Mouse (Mus musculus) neural tube, embryonic 11.5 days (tissue): Measurements from ENCODE around the gene Camk2d. TPM values are rescaled to one million over a fixed set of nuclear protein-coding genes. Genes with fewer than 3 reads are reported as not detected.

ENCODE experiments used
- ATAC-seq: fragments of 200-750 bp; cut with Nextera tagmentation; 2 replicates; pipeline ENCODE4 v1.8.0; 2017; ENCODE audit warnings: moderate number of reproducible peaks, mild to moderate bottlenecking, moderate TSS enrichment, moderate library complexity; ENCODE audit not compliant: insufficient read depth, low FRiP score, low TSS enrichment
- DNase-seq: peaks from one replicate; pipeline ENCODE4 v3.0.0-alpha.2; 2015; ENCODE audit warnings: low spot score
- H3K27ac ChIP-seq: fragments of 300-500 bp; sonication (generic); 2 replicates; pipeline ENCODE4 v1.5.1; 2014; ENCODE audit warnings: low read depth, mild to moderate bottlenecking, low read length
- H3K27me3 ChIP-seq: fragments of 300-500 bp; sonication (generic); 2 replicates; pipeline ENCODE4 v1.6.1; 2014; ENCODE audit warnings: mild to moderate bottlenecking, low read length, mixed read lengths; ENCODE audit not compliant: control insufficient read depth, insufficient read depth
- H3K36me3 ChIP-seq: fragments of 300-500 bp; sonication (generic); 2 replicates; pipeline ENCODE4 v1.6.1; 2014; ENCODE audit warnings: mild to moderate bottlenecking, low read length, moderate library complexity, mixed read lengths; ENCODE audit not compliant: control insufficient read depth, insufficient read depth
- H3K4me1 ChIP-seq: fragments of 300-500 bp; sonication (generic); 2 replicates; pipeline ENCODE4 v1.6.1; 2014; ENCODE audit warnings: low read length, mixed read lengths; ENCODE audit not compliant: control insufficient read depth, insufficient read depth
- H3K4me2 ChIP-seq: fragments of 300-500 bp; sonication (generic); 2 replicates; pipeline ENCODE4 v1.6.1; 2014; ENCODE audit warnings: low read depth, mild to moderate bottlenecking, moderate library complexity
- H3K4me3 ChIP-seq: fragments of 300-500 bp; sonication (generic); 2 replicates; pipeline ENCODE4 v1.5.1; 2014; ENCODE audit warnings: low read depth, low read length
- H3K9ac ChIP-seq: fragments of 300-500 bp; sonication (generic); 2 replicates; pipeline ENCODE4 v1.6.1; 2014; ENCODE audit warnings: mild to moderate bottlenecking, low read length
- H3K9me3 ChIP-seq: fragments of 300-500 bp; sonication (generic); 2 replicates; pipeline ENCODE4 v1.6.1; 2016; ENCODE audit warnings: low read length; ENCODE audit not compliant: control insufficient read depth
- WGBS: fragments of 180-500 bp; shearing (Covaris S2); extraction: QIAGEN DNeasy Blood & Tissue Kit; methylation state at CpG from one replicate; pipeline ENCODE4 v1.1.7; 2014; 5-methylcytosine and 5-hydroxymethylcytosine counted together
- polyA plus RNA-seq: library from polyadenylated mRNA; unstranded; fragments of >200 nt; fragmentation: Nextera tagmentation; extraction: Ambion mirVana; gene quantifications from 2 replicates; pipeline ENCODE4 v1.2.1, GENCODE M21; 2014

Gene Camk2d
- polyA plus RNA-seq, 1 experiment from 2014 or later, result 21.4 TPM

- H3K4me1 ChIP-seq, result no peaks in the 10 kb centered on the region
- ATAC-seq (no peak), DNase-seq (no peak)
- H3K9ac ChIP-seq, result no peak overlapping the region
- H3K36me3 ChIP-seq, result no peaks in the 10 kb centered on the region
- no peak overlapping the region for H3K4me3 ChIP-seq
- no peaks in the 10 kb centered on the region for H3K9me3 ChIP-seq
- whole genome bisulfite sequencing, result 80% methylated on average over 7 of the region's 7 CpGs
- no peak overlapping the region for H3K4me2 ChIP-seq
- H3K27me3 ChIP-seq, result no peaks in the 10 kb centered on the region
- no peak overlapping the region for H3K27ac ChIP-seq
Observed at GRCm38 (mm10) chr3:126632580-126632979, 36.5 kb downstream of the Camk2d start.

GRCm38 (mm10) chr3:126634171-126634570 is 38.1 kb downstream of the Camk2d start:
- Histone ChIP-seq H3K9ac (no peak overlapping the region), H3K4me2 (no peak overlapping the region), H3K4me3 (no peak overlapping the region), H3K4me1 (no peaks in the 10 kb centered on the region), H3K9me3 (no peaks in the 10 kb centered on the region), H3K36me3 (no peaks in the 10 kb centered on the region), H3K27ac (no peak overlapping the region), H3K27me3 (no peaks in the 10 kb centered on the region)
- WGBS, result 79% methylated on average over 6 of the region's 6 CpGs
- no peak for DNase-seq
- no peak for ATAC-seq

- Histone ChIP-seq H3K4me2 (no peak overlapping the region), H3K9ac (no peak overlapping the region), H3K36me3 (no peaks in the 10 kb centered on the region), H3K27me3 (no peaks in the 10 kb centered on the region), H3K4me3 (no peak overlapping the region), H3K27ac (no peak overlapping the region), H3K4me1 (peaks cover 2% of the 10 kb centered on the region; the same call in 1 of the 2 replicates), H3K9me3 (no peaks in the 10 kb centered on the region)
- DNase-seq (no peak), ATAC-seq (no peak)
- WGBS, result 82% methylated on average over 1 of the region's 1 CpGs
Observed at GRCm38 (mm10) chr3:126638259-126638658, 42.2 kb downstream of the Camk2d start.

- Histone ChIP-seq H3K4me2 (no peak overlapping the region), H3K27ac (no peak overlapping the region), H3K4me3 (no peak overlapping the region), H3K9ac (no peak overlapping the region), H3K36me3 (no peaks in the 10 kb centered on the region), H3K27me3 (no peaks in the 10 kb centered on the region), H3K9me3 (no peaks in the 10 kb centered on the region), H3K4me1 (peaks cover 6% of the 10 kb centered on the region; the same call in 1 of the 2 replicates)
- DNase-seq (peak; percentile 26), ATAC-seq (peak; percentile 62; the same call in 1 of the 2 replicates)
- WGBS, result 60% methylated on average over 5 of the region's 5 CpGs
Observed at GRCm38 (mm10) chr3:126639098-126639513, 43.0 kb downstream of the Camk2d start.

- Histone ChIP-seq H3K27ac (no peak overlapping the region), H3K4me3 (no peak overlapping the region), H3K9me3 (no peaks in the 10 kb centered on the region), H3K4me2 (no peak overlapping the region), H3K27me3 (no peaks in the 10 kb centered on the region), H3K9ac (no peak overlapping the region), H3K4me1 (peaks cover 6% of the 10 kb centered on the region; the same call in 1 of the 2 replicates), H3K36me3 (no peaks in the 10 kb centered on the region)
- WGBS, result 75% methylated on average over 10 of the region's 10 CpGs
- DNase-seq (no peak), ATAC-seq (peak; percentile 35; the same call in 1 of the 2 replicates)
Observed at GRCm38 (mm10) chr3:126640443-126641251, 44.5 kb downstream of the Camk2d start.

- DNase-seq (no peak), ATAC-seq (no peak)
- no peaks in the 10 kb centered on the region for H3K9me3 ChIP-seq
- peaks cover 6% of the 10 kb centered on the region; the same call in 1 of the 2 replicates for H3K4me1 ChIP-seq
- no peak overlapping the region for H3K9ac ChIP-seq
- H3K27ac ChIP-seq, result no peak overlapping the region
- H3K27me3 ChIP-seq, result no peaks in the 10 kb centered on the region
- no peak overlapping the region for H3K4me3 ChIP-seq
- no peaks in the 10 kb centered on the region for H3K36me3 ChIP-seq
- no peak overlapping the region for H3K4me2 ChIP-seq
- WGBS, result 77% methylated on average over 4 of the region's 4 CpGs
Observed at GRCm38 (mm10) chr3:126641451-126641850, 45.3 kb downstream of the Camk2d start.

GRCm38 (mm10) chr3:126643071-126644010 is 47.2 kb downstream of the Camk2d start:
- H3K9me3 ChIP-seq, result no peaks in the 10 kb centered on the region
- ATAC-seq, result no peak
- H3K4me1 ChIP-seq, result peaks cover 6% of the 10 kb centered on the region; the same call in 1 of the 2 replicates
- 17% methylated on average over 10 of the region's 10 CpGs for WGBS
- no peak overlapping the region for H3K27ac ChIP-seq
- H3K4me2 ChIP-seq, result no peak overlapping the region
- no peak for DNase-seq
- no peak overlapping the region for H3K4me3 ChIP-seq
- H3K9ac ChIP-seq, result no peak overlapping the region
- H3K27me3 ChIP-seq, result no peaks in the 10 kb centered on the region
- no peaks in the 10 kb centered on the region for H3K36me3 ChIP-seq

GRCm38 (mm10) chr3:126650332-126650731 is 54.2 kb downstream of the Camk2d start:
- 93% methylated on average over 4 of the region's 4 CpGs for WGBS
- no peaks in the 10 kb centered on the region for H3K27me3 ChIP-seq
- no peak for ATAC-seq
- H3K4me1 ChIP-seq, result no peaks in the 10 kb centered on the region
- no peak overlapping the region for H3K4me2 ChIP-seq
- no peaks in the 10 kb centered on the region for H3K36me3 ChIP-seq
- no peak overlapping the region for H3K27ac ChIP-seq
- no peak for DNase-seq
- H3K4me3 ChIP-seq, result no peak overlapping the region
- no peak overlapping the region for H3K9ac ChIP-seq
- H3K9me3 ChIP-seq, result no peaks in the 10 kb centered on the region
